Mouse (Mus musculus) right cerebral cortex, adult 18-20 months (tissue): Measurements from ENCODE around the gene Gcfc2.

Experiments used
- DNase-seq: peaks from one replicate; pipeline ENCODE4 v3.0.0; 2022; ENCODE audit warnings: mixed read lengths

Gene Gcfc2

GRCm38 (mm10) chr6:81979286-81979685 is 55.8 kb downstream of the Gcfc2 start:
- no peak for DNase-seq

GRCm38 (mm10) chr6:81986171-81986570 is 62.7 kb downstream of the Gcfc2 start:
- no peak for DNase-seq

- no peak for DNase-seq
Measured at GRCm38 (mm10) chr6:81986599-81986998, 63.1 kb downstream of the Gcfc2 start.

GRCm38 (mm10) chr6:81987010-81987409 is 63.5 kb downstream of the Gcfc2 start:
- DNase-seq: peak; percentile 78

GRCm38 (mm10) chr6:81987580-81987979 is 64.1 kb downstream of the Gcfc2 start:
- DNase-seq: peak; percentile 57

- no peak for DNase-seq
Measured at GRCm38 (mm10) chr6:81988341-81988740, 64.9 kb downstream of the Gcfc2 start.

- DNase-seq: peak; percentile 31
Measured at GRCm38 (mm10) chr6:81990049-81990810, 66.8 kb downstream of the Gcfc2 start.
